Mouse (Mus musculus) right cerebral cortex, postnatal 36 days (tissue): ENCODE results near the gene Usp46.

Experiments used
- DNase-seq, 2 experiments: peaks; one replicate each; pipeline ENCODE4 v3.0.0; 2022; ENCODE audit warnings: low spot score in 2 of 2, mixed read lengths in 1 of 2

Gene Usp46

GRCm38 (mm10) chr5:74067831-74068713 lies at the start of gene Usp46:
Gene Usp46 (minus strand): TSS chr5:74068431.
- DNase-seq = peak; percentile 52 to 64

GRCm38 (mm10) chr5:74113961-74114689 lies 45.9 kb upstream of the Usp46 start:
- DNase-seq = no peak

GRCm38 (mm10) chr5:74105445-74105844 lies 37.2 kb upstream of the Usp46 start:
- no peak for DNase-seq

GRCm38 (mm10) chr5:74101761-74102160 lies 33.5 kb upstream of the Usp46 start:
- DNase-seq = no peak

- no peak for DNase-seq
These were observed 30.8 kb upstream of the Usp46 start for GRCm38 (mm10) chr5:74099046-74099445.

GRCm38 (mm10) chr5:74097854-74098220 lies 29.6 kb upstream of the Usp46 start:
- DNase-seq = no peak

GRCm38 (mm10) chr5:74097116-74097853 lies 29.1 kb upstream of the Usp46 start:
- no peak for DNase-seq

- no peak for DNase-seq
These were observed 27.8 kb upstream of the Usp46 start for GRCm38 (mm10) chr5:74096060-74096459.

GRCm38 (mm10) chr5:74095611-74096010 lies 27.4 kb upstream of the Usp46 start:
- DNase-seq = no peak

- no peak for DNase-seq
These were observed 26.7 kb upstream of the Usp46 start for GRCm38 (mm10) chr5:74094841-74095437.

- no peak for DNase-seq
These were observed 25.6 kb upstream of the Usp46 start for GRCm38 (mm10) chr5:74093556-74094428.

GRCm38 (mm10) chr5:74092833-74093555 lies 24.8 kb upstream of the Usp46 start:
- peak; percentile 93 to 96 for DNase-seq

GRCm38 (mm10) chr5:74092481-74092832 lies 24.2 kb upstream of the Usp46 start:
- DNase-seq = no peak

GRCm38 (mm10) chr5:74089643-74090042 lies 21.4 kb upstream of the Usp46 start:
- no peak for DNase-seq

- DNase-seq = no peak
These were observed 13.5 kb upstream of the Usp46 start for GRCm38 (mm10) chr5:74081756-74082155.

- DNase-seq = no peak
These were observed 10.8 kb upstream of the Usp46 start for GRCm38 (mm10) chr5:74078861-74079615.

- DNase-seq = no peak
These were observed 10.2 kb upstream of the Usp46 start for GRCm38 (mm10) chr5:74078400-74078799.

- DNase-seq = no peak
These were observed 9.7 kb upstream of the Usp46 start for GRCm38 (mm10) chr5:74077959-74078358.

GRCm38 (mm10) chr5:74076759-74077158 lies 8.5 kb upstream of the Usp46 start:
- no peak for DNase-seq
